Mouse (Mus musculus) E14TG2a.4 (cell line): ENCODE results near the gene Lrrc20.

ENCODE experiments used
- CTCF ChIP-seq: conservative IDR thresholded peaks from 2 replicates; pipeline ENCODE4 v1.5.1; 2014; ENCODE audit warnings: low read length
- NANOG ChIP-seq: IDR thresholded peaks from 2 replicates; pipeline ENCODE4 v1.6.1; 2014; ENCODE audit warnings: borderline replicate concordance, low read length, mixed read lengths

- no peak for TF ChIP-seq CTCF
- TF ChIP-seq NANOG: no peak
These were observed 35.2 kb downstream of the Lrrc20 start for GRCm38 (mm10) chr10:61510809-61511208.
